Mouse (Mus musculus) natural killer cell, adult 2 months (primary cell): ENCODE data around the gene Optn.

Source experiments
- DNase-seq, 2 experiments: peaks; one replicate each; pipeline ENCODE4 v3.0.0; 2022; ENCODE audit warnings: low spot score in 2 of 2

Optn gene

GRCm38 (mm10) chr2:4986798-4987197 is 77.1 kb downstream of the Optn start:
- no peak for DNase-seq

GRCm38 (mm10) chr2:4985000-4985399 is 78.9 kb downstream of the Optn start:
- DNase-seq, result no peak

- DNase-seq, result no peak
These were observed 79.9 kb downstream of the Optn start for GRCm38 (mm10) chr2:4983987-4984386.

GRCm38 (mm10) chr2:4978091-4978490 is 85.8 kb downstream of the Optn start:
- DNase-seq, result no peak

GRCm38 (mm10) chr2:4975807-4976206 is 88.0 kb downstream of the Optn start, which contains the start of gene Ucma:
Gene Ucma (plus strand): TSS chr2:4976122.
- DNase-seq, result no peak
